20 mouse cellular contexts compared by ENCODE assay signal in the genomic region with DNA sequence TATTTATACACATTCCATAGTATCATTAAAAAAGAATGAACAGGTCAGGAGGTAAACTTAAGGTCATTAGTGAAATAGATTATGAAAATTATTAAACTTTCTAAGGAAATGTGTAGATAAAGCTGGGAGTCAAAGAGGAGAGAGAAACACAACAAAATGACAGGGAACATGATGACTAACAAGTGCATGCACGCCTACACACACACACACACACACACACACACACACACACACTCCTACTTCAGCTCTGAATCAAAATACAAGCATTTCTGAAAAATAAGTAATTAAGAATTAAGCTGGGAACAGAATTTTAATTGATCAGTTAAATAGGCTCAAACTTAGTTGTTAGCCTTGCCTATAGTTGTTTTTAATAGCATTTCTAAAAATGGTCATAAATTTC.
"Had no signal": no experiment of that assay in that cellular context is flagged by ENCODE, and none has a peak within 500 bp of the region (broad histone marks: within the 10 kb centered on the region; RNA-seq: fewer than 3 reads in every experiment).

No protein-coding gene starts in this region.

- H3K4me2 ChIP-seq: liver, embryonic 15.5 days; lung, embryonic 15.5 days; midbrain, embryonic 11.5 days; midbrain, embryonic 13.5 days; neural tube, embryonic 12.5 days had no signal

- H3K9ac ChIP-seq: liver, embryonic 15.5 days; liver, postnatal 0 days; lung, embryonic 15.5 days; midbrain, embryonic 13.5 days; neural tube, embryonic 12.5 days had no signal

- H3K9me3 ChIP-seq: liver, embryonic 15.5 days; lung, embryonic 15.5 days; megakaryocyte, embryonic 14.5 days; midbrain, embryonic 13.5 days; neural tube, embryonic 12.5 days had no signal

- H3K27ac ChIP-seq: liver, embryonic 15.5 days; lung, embryonic 15.5 days; midbrain, embryonic 13.5 days; neural tube, embryonic 12.5 days had no signal

- H3K4me1 ChIP-seq: liver, embryonic 15.5 days; midbrain, embryonic 13.5 days; neural tube, embryonic 12.5 days had no signal

- H3K36me3 ChIP-seq: liver, embryonic 15.5 days; lung, embryonic 15.5 days; midbrain, embryonic 13.5 days; neural tube, embryonic 12.5 days had no signal

- DNase-seq: liver, postnatal 0 days; lung, adult 2 months; lung, postnatal 14 days; lung, postnatal 36 days; retina, postnatal 1 day; right cerebral cortex, adult 18-20 months; right cerebral cortex, postnatal 25 days; right cerebral cortex, postnatal 4 days; spleen, adult 18-20 months; thymus, adult 18-20 months; thymus, postnatal 14 days; thymus, postnatal 36 days had no signal

- H3K4me3 ChIP-seq: liver, embryonic 15.5 days; lung, embryonic 15.5 days; megakaryocyte, embryonic 14.5 days; midbrain, embryonic 13.5 days; neural tube, embryonic 12.5 days had no signal

- H3K27me3 ChIP-seq: liver, embryonic 15.5 days; lung, embryonic 15.5 days; megakaryocyte, embryonic 14.5 days; midbrain, embryonic 13.5 days; neural tube, embryonic 12.5 days had no signal

- ATAC-seq: liver, postnatal 0 days; lung, postnatal 0 days; midbrain, embryonic 13.5 days; midbrain, embryonic 16.5 days had no signal
